Mouse (Mus musculus) v-Abl transformed pro-B cells (cell line): ENCODE data around the gene Ncf4.

Source experiments
- in situ Hi-C, 2 experiments: fragments of 400-800 bp; cut with MboI; formaldehyde crosslinking; loops; one replicate each; pipeline ENCODE4 v1.15.1; 2025; ENCODE audit not compliant: unreplicated experiment in 2 of 2

Ncf4 gene

GRCm38 (mm10) chr15:78302718-78303117, 58.1 kb downstream of the Ncf4 start:
- in situ Hi-C loops, result no loop called here

GRCm38 (mm10) chr15:78303665-78304233, 59.1 kb downstream of the Ncf4 start:
- in situ Hi-C loops, result no loop called here

GRCm38 (mm10) chr15:78305341-78305933, 60.8 kb downstream of the Ncf4 start, which contains the start of gene Csf2rb2:
Csf2rb2 (minus strand) TSS chr15:78305721.
- in situ Hi-C loops, result no loop called here

GRCm38 (mm10) chr15:78309865-78310264, 65.3 kb downstream of the Ncf4 start:
- in situ Hi-C loops, result no loop called here

GRCm38 (mm10) chr15:78310971-78311370, 66.4 kb downstream of the Ncf4 start:
- in situ Hi-C loops, result no loop called here
